Mouse (Mus musculus) stomach, postnatal 0 days (tissue): ENCODE data around the gene Abcd2. TPM values are rescaled to one million over a fixed set of nuclear protein-coding genes. Genes with fewer than 3 reads are reported as not detected.

Source experiments
- ATAC-seq: fragments of 200-750 bp; cut with Nextera tagmentation; 2 replicates; pipeline ENCODE4 v1.8.0; 2017; ENCODE audit not compliant: low FRiP score, low TSS enrichment
- DNase-seq: peaks from one replicate; pipeline ENCODE4 v3.0.0-alpha.2; 2016; ENCODE audit warnings: low spot score
- H3K27ac ChIP-seq: fragments of 300-500 bp; sonication (generic); replicated peaks from 2 replicates; pipeline ENCODE4 v1.5.1; 2014; ENCODE audit warnings: mild to moderate bottlenecking, control low read depth
- H3K27me3 ChIP-seq: fragments of 300-500 bp; sonication (generic); 2 replicates; pipeline ENCODE4 v1.6.1; 2014; ENCODE audit warnings: low read length; ENCODE audit not compliant: control insufficient read depth, insufficient read depth
- H3K36me3 ChIP-seq: fragments of 300-500 bp; sonication (generic); 2 replicates; pipeline ENCODE4 v1.6.1; 2014; ENCODE audit warnings: low read length, mixed read lengths; ENCODE audit not compliant: control insufficient read depth, insufficient read depth
- H3K4me1 ChIP-seq: fragments of 300-500 bp; sonication (generic); replicated peaks from 2 replicates; pipeline ENCODE4 v1.6.1; 2014; ENCODE audit warnings: antibody characterized with exemption; ENCODE audit not compliant: control insufficient read depth, insufficient read depth
- H3K4me2 ChIP-seq: fragments of 300-500 bp; sonication (generic); replicated peaks from 2 replicates; pipeline ENCODE4 v1.6.1; 2014; ENCODE audit warnings: low read depth, mild to moderate bottlenecking, control low read depth, moderate library complexity
- H3K4me3 ChIP-seq: fragments of 300-500 bp; sonication (generic); 2 replicates; pipeline ENCODE4 v1.5.1; 2014; ENCODE audit warnings: low read depth, low read length, control low read depth
- H3K9ac ChIP-seq: fragments of 300-500 bp; sonication (generic); 2 replicates; pipeline ENCODE4 v1.6.1; 2014; ENCODE audit warnings: mild to moderate bottlenecking, low read length, control low read depth, mixed read lengths
- H3K9me3 ChIP-seq: fragments of 300-500 bp; sonication (generic); 2 replicates; pipeline ENCODE4 v1.6.1; 2016; ENCODE audit warnings: low read length; ENCODE audit not compliant: control insufficient read depth
- CTCF ChIP-seq: IDR thresholded peaks from 2 replicates; pipeline ENCODE4 v1.5.1; 2016; ENCODE audit warnings: antibody characterized with exemption, low read depth, mild to moderate bottlenecking, moderate library complexity
- EP300 ChIP-seq: optimal IDR thresholded peaks from 2 replicates; pipeline ENCODE3; 2016; ENCODE audit warnings: antibody characterized with exemption
- WGBS: fragments of 180-500 bp; shearing (Covaris S2); extraction: QIAGEN DNeasy Blood & Tissue Kit; methylation state at CpG from one replicate; pipeline ENCODE4 v1.1.7; 2014; 5-methylcytosine and 5-hydroxymethylcytosine counted together
- polyA plus RNA-seq: library from polyadenylated mRNA; unstranded; fragments of >200 nt; fragmentation: Nextera tagmentation; extraction: Ambion mirVana; gene quantifications from 2 replicates; pipeline ENCODE4 v1.2.1, GENCODE M21; 2015

Abcd2 gene
- polyA plus RNA-seq = 0.81 and 0.90 TPM in 2 replicates

- Histone ChIP-seq H3K4me3 (peak within 1 kb of the TSS; percentile 40), H3K9me3 (no peaks in the 10 kb centered on the region), H3K4me2 (peak within 1 kb of the TSS; percentile 58), H3K4me1 (no peaks in the 10 kb centered on the region), H3K27me3 (no peaks in the 10 kb centered on the region), H3K27ac (peak within 1 kb of the TSS; percentile 75), H3K9ac (peak within 1 kb of the TSS; percentile 53), H3K36me3 (no peaks in the 10 kb centered on the region)
- DNase-seq (peak; percentile 57), ATAC-seq (peak; percentile 88; the same call in 1 of the 2 replicates)
- TF ChIP-seq EP300 = no peak
- TF ChIP-seq CTCF = no peak
- under 1% methylated on average over 22 of the region's 22 CpGs for WGBS
Observed at GRCm38 (mm10) chr15:91191412-91192222, at the start of gene Abcd2. TSS of gene Abcd2 (minus strand) at chr15:91191799.

DNA sequence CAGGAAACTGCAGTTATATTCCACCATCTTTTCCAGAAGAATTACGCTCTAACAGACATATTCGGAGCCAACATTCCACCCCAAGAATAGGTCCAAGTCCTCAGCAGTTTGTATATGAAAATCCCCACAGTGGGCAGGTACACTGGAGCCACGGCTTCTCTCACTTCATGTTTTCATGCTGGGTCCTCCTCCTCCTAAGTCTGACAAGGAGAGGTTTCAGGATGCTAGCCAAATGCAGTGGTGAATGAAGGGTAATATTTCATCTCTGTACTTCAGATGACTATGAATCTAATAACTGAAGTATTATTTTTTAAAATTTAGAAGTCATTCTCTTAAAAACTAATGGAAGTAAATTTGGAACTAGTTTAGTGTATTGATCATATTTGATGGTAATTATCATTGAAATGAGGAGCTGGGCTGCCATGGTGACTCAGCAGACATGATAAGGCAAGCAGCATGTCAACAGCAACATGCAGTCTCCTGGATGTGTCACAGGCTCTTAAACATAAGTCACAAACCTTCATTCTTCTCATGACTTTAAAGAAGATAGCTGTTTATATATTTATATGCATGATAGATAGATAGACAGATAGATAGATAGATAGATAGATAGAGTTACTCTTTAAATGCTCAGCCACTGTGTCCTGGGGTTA is 49.2 kb upstream of the Abcd2 start:
- no peak for DNase-seq
- 76% methylated on average over 3 of the region's 3 CpGs for WGBS
- Histone ChIP-seq H3K36me3 (no peaks in the 10 kb centered on the region), H3K9ac (no peak overlapping the region), H3K4me2 (no peak overlapping the region), H3K4me1 (no peaks in the 10 kb centered on the region), H3K27me3 (no peaks in the 10 kb centered on the region), H3K9me3 (no peaks in the 10 kb centered on the region), H3K4me3 (no peak overlapping the region), H3K27ac (no peak overlapping the region)
- no peak for TF ChIP-seq CTCF
- TF ChIP-seq EP300 = no peak
- ATAC-seq = no peak

DNA sequence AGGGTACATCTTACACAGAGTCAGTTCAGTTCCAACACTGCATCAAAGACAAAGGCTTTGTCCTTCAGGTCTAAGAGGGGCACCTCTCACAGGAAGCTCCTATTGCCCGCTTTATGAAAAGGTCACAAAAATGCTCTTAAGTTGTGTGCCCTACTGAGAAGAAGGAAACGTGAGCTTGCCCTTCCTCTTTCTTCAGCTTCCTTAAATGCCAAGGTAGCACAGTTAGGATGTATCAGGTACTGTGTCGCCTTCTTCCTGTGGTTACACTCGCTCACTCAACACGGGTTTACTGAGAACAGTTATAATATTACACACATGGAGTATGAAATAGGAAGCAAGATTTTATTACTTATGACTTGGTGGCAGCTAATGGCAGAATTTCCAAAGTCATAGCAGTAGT is 45.7 kb upstream of the Abcd2 start:
- H3K4me1 ChIP-seq = no peaks in the 10 kb centered on the region
- H3K9me3 ChIP-seq = no peaks in the 10 kb centered on the region
- H3K4me2 ChIP-seq = no peak overlapping the region
- no peaks in the 10 kb centered on the region for H3K36me3 ChIP-seq
- H3K27ac ChIP-seq = no peak overlapping the region
- no peak for DNase-seq
- no peaks in the 10 kb centered on the region for H3K27me3 ChIP-seq
- H3K4me3 ChIP-seq = no peak overlapping the region
- no peak for TF ChIP-seq CTCF
- no peak for TF ChIP-seq EP300
- no peak for ATAC-seq
- H3K9ac ChIP-seq = no peak overlapping the region
- WGBS = 74% methylated on average over 5 of the region's 5 CpGs

DNA sequence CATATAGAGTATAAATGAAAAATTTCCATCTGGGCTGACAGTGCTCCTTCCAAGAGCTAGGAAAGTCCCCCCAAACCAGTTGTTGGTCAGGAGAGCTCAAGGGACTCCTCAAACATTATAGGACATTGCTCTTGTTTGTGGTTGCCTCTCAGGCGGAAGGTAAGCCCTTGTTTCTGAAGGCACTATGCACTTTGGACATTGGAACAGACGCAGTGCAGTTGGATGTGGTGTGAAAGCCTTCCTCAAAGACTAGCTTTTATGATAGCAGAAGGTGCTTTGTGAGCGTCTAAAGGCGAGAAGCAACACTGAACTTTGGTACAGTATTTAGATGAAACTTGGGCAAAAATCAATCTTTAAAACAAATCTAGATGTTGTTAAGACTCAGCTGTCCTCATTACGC is 14.9 kb upstream of the Abcd2 start:
- no peak for TF ChIP-seq EP300
- no peak for TF ChIP-seq CTCF
- DNase-seq (no peak), ATAC-seq (no peak)
- H3K9ac ChIP-seq = no peak overlapping the region
- no peaks in the 10 kb centered on the region for H3K36me3 ChIP-seq
- no peaks in the 10 kb centered on the region for H3K9me3 ChIP-seq
- no peak overlapping the region for H3K4me2 ChIP-seq
- H3K27me3 ChIP-seq = no peaks in the 10 kb centered on the region
- H3K4me3 ChIP-seq = no peak overlapping the region
- 83% methylated on average over 5 of the region's 5 CpGs for WGBS
- no peak overlapping the region for H3K27ac ChIP-seq
- no peaks in the 10 kb centered on the region for H3K4me1 ChIP-seq

DNA sequence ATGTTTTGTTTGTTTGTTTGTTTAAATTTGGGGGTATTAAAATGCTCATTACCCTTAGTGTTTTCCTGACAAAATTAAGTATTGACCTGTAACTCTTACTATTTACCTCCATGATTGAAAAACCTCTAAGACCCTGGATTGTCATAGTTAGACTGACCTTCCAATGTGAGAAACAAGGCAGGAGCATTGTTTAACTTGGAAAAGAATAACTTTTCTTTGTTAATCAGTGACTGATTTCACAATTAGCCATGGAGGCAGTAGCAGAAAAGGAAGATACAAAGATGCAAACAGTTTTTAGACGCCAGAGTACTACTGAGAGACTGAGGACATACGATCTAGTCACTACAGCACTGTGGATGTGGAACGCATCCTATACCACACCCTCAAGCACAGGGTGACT is 11.9 kb upstream of the Abcd2 start:
- ATAC-seq (no peak), DNase-seq (no peak)
- H3K9me3 ChIP-seq = no peaks in the 10 kb centered on the region
- no peak overlapping the region for H3K9ac ChIP-seq
- no peaks in the 10 kb centered on the region for H3K36me3 ChIP-seq
- no peak overlapping the region for H3K27ac ChIP-seq
- H3K4me1 ChIP-seq = no peaks in the 10 kb centered on the region
- no peak overlapping the region for H3K4me3 ChIP-seq
- no peak for TF ChIP-seq CTCF
- TF ChIP-seq EP300 = no peak
- no peak overlapping the region for H3K4me2 ChIP-seq
- no peaks in the 10 kb centered on the region for H3K27me3 ChIP-seq
- 85% methylated on average over 3 of the region's 3 CpGs for WGBS

DNA sequence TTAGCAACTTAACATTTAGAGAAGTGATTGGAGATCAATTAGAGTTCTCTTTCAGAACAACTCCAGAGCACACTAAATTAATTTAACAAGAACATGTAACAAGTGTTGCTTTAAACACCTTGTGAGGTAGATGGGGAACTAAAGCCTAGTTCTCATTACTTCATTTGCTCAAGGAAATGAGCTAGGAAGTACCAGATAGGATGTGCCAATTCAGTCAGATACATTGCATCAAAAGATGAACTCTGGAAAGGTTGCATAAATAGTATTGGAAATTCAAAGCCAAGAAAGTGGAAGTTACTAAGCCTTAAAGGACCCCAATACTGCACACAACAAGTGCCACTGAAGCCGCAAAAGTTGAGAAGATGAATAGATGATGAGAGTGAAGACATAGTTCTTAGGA is 10.9 kb upstream of the Abcd2 start:
- Histone ChIP-seq H3K4me3 (no peak overlapping the region), H3K27ac (no peak overlapping the region), H3K4me1 (no peaks in the 10 kb centered on the region), H3K9ac (no peak overlapping the region), H3K9me3 (no peaks in the 10 kb centered on the region), H3K27me3 (no peaks in the 10 kb centered on the region), H3K4me2 (no peak overlapping the region), H3K36me3 (no peaks in the 10 kb centered on the region)
- 92% methylated on average over 1 of the region's 1 CpGs for WGBS
- ATAC-seq (no peak), DNase-seq (no peak)
- TF ChIP-seq CTCF = no peak
- no peak for TF ChIP-seq EP300
